Mouse (Mus musculus) neural tube, embryonic 15.5 days (tissue): ENCODE results near the gene Nodal. TPM values are rescaled to one million over a fixed set of nuclear protein-coding genes. Genes with fewer than 3 reads are reported as not detected.

Experiments used
- ATAC-seq: fragments of 200-750 bp; cut with Nextera tagmentation; 2 replicates; pipeline ENCODE4 v1.8.0; 2017; ENCODE audit warnings: mild to moderate bottlenecking, moderate TSS enrichment, moderate library complexity; ENCODE audit not compliant: low FRiP score
- H3K27ac ChIP-seq: fragments of 300-500 bp; sonication (generic); replicated peaks from 2 replicates; pipeline ENCODE4 v1.5.1; 2015; ENCODE audit warnings: mild to moderate bottlenecking, inconsistent platforms
- H3K27me3 ChIP-seq: fragments of 300-500 bp; sonication (generic); replicated peaks from 2 replicates; pipeline ENCODE4 v1.6.1; 2015; ENCODE audit warnings: inconsistent platforms
- H3K36me3 ChIP-seq: fragments of 300-500 bp; sonication (generic); 2 replicates; pipeline ENCODE4 v1.6.1; 2015; ENCODE audit warnings: inconsistent platforms
- H3K4me1 ChIP-seq: fragments of 300-500 bp; sonication (generic); 2 replicates; pipeline ENCODE4 v1.6.1; 2015; ENCODE audit warnings: inconsistent platforms
- H3K4me2 ChIP-seq: fragments of 300-500 bp; sonication (generic); 2 replicates; pipeline ENCODE4 v1.6.1; 2015; ENCODE audit warnings: inconsistent platforms, mild to moderate bottlenecking, moderate library complexity
- H3K4me3 ChIP-seq: fragments of 300-500 bp; sonication (generic); replicated peaks from 2 replicates; pipeline ENCODE4 v1.5.1; 2015; ENCODE audit warnings: mild to moderate bottlenecking, inconsistent platforms
- H3K9ac ChIP-seq: fragments of 300-500 bp; sonication (generic); replicated peaks from 2 replicates; pipeline ENCODE4 v1.6.1; 2015; ENCODE audit warnings: mild to moderate bottlenecking, inconsistent platforms
- H3K9me3 ChIP-seq: fragments of 300-500 bp; sonication (generic); replicated peaks from 2 replicates; pipeline ENCODE4 v1.6.1; 2016; ENCODE audit warnings: inconsistent platforms
- WGBS: fragments of 180-500 bp; shearing (Covaris S2); methylation state at CpG from one replicate; pipeline ENCODE4 v1.1.7; 2015; ENCODE audit warnings: mixed read lengths; 5-methylcytosine and 5-hydroxymethylcytosine counted together
- polyA plus RNA-seq: library from polyadenylated mRNA; unstranded; fragments of >200 nt; fragmentation: Nextera tagmentation; extraction: Ambion mirVana; gene quantifications from 2 replicates; pipeline ENCODE4 v1.2.1, GENCODE M21; 2015

Nodal gene
- polyA plus RNA-seq, 1 experiment from 2014 or later, result 0.23 TPM

DNA sequence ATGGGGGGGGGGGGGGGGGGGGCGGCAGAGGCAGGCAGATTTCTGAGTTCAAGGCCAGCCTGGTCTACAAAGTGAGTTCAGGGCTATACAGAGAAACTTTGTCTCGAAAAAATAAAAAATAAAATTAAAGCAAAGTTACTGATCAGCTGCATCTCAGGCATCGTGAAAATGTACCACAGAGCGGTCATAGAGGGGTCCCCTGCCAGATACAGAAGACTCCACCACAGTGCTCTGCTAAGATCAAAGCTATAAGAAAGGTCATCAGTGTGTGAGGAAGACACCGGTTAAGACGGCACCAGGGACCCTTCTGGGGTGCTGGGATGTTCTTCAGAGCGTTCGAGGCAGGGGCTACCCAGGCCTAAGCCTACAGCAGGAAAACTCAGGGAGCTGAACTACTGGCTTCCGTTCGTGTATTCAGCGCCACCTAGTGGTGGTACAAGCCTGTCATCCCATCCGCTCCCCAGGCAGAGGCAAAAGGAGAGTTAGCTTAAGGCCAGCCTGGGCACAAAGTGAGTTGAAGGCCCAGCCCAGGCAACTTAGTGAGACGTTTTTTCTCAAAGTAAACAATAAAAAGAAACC lies 18.5 kb upstream of the Nodal start:
- Histone ChIP-seq H3K27ac (no peak overlapping the region), H3K4me2 (no peak overlapping the region), H3K9me3 (no peaks in the 10 kb centered on the region), H3K36me3 (no peaks in the 10 kb centered on the region), H3K4me3 (no peak overlapping the region), H3K9ac (no peak overlapping the region), H3K4me1 (0 out of 2 replicates have a peak, but pooled peaks cover 5% of the 10 kb centered on the region), H3K27me3 (no peaks in the 10 kb centered on the region)
- WGBS, result 23% methylated on average over 13 of the region's 13 CpGs
- peak; percentile 79; the same call in 1 of the 2 replicates for ATAC-seq

GRCm38 (mm10) chr10:61400407-61400806 lies 17.4 kb upstream of the Nodal start:
- Histone ChIP-seq H3K27me3 (no peaks in the 10 kb centered on the region), H3K27ac (no peak overlapping the region), H3K9me3 (no peaks in the 10 kb centered on the region), H3K36me3 (no peaks in the 10 kb centered on the region), H3K4me3 (no peak overlapping the region), H3K9ac (no peak overlapping the region), H3K4me1 (0 out of 2 replicates have a peak, but pooled peaks cover 2% of the 10 kb centered on the region), H3K4me2 (no peak overlapping the region)
- no peak for ATAC-seq
- WGBS, result 91% methylated on average over 5 of the region's 5 CpGs

DNA sequence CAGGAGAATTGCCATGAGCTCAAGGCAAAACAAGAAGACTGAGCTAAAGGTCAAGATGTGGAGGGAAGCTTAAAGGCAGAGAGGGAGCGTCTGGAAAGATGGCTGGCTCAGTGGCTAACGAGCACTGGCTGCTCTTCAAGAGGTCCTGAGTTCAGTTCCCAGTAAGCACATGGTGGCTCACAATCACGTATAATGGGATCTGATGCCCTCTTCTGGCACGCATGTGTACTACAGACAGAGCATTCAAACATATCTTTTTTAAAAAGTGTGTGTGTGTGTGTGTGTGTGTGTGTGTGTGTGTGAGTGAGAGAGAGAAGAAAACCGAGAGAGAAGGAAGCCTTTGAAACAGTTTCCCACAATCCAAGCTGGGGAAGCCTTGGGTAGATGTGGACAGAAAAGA lies 15.3 kb upstream of the Nodal start:
- Histone ChIP-seq H3K36me3 (no peaks in the 10 kb centered on the region), H3K4me1 (0 out of 2 replicates have a peak, but pooled peaks cover 2% of the 10 kb centered on the region)
- 79% methylated on average over 5 of the region's 5 CpGs for WGBS

DNA sequence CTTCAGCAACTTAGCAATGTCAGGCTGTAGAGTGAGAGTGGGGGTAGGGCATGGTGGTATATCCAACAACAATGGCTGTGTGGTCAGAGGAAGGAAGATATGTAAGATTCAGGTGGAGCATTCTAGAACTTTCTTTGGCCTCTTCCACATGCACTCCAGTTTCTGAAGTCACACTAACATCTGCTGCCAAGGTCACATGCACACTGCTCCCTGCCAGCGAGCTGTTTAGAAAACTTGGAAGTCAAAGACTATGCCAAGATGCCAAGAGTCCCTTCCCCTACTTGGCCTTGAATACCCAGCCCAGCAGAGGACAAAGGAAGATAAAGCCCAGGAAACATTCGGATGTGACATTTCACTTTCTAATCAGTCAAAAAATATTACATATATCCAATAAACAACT lies 14.9 kb upstream of the Nodal start:
- 87% methylated on average over 2 of the region's 2 CpGs for WGBS
- H3K36me3 ChIP-seq, result no peaks in the 10 kb centered on the region
- H3K27me3 ChIP-seq, result no peaks in the 10 kb centered on the region; the same call in 1 of the 2 replicates
- H3K4me2 ChIP-seq, result no peak overlapping the region
- H3K4me1 ChIP-seq, result 0 out of 2 replicates have a peak, but pooled peaks cover 2% of the 10 kb centered on the region
- no peaks in the 10 kb centered on the region for H3K9me3 ChIP-seq
- H3K4me3 ChIP-seq, result no peak overlapping the region
- no peak overlapping the region for H3K9ac ChIP-seq
- no peak for ATAC-seq
- no peak overlapping the region for H3K27ac ChIP-seq

More for the DNA sequence above, 15.3 kb upstream of the Nodal start:
- Histone ChIP-seq H3K9ac (no peak overlapping the region), H3K27me3 (no peaks in the 10 kb centered on the region; the same call in 1 of the 2 replicates), H3K4me2 (no peak overlapping the region), H3K9me3 (no peaks in the 10 kb centered on the region), H3K4me3 (no peak overlapping the region), H3K27ac (no peak overlapping the region)
- ATAC-seq, result no peak

GRCm38 (mm10) chr10:61405958-61406357 lies 11.8 kb upstream of the Nodal start:
- WGBS, result 20% methylated on average over 10 of the region's 10 CpGs
- no peak for ATAC-seq

GRCm38 (mm10) chr10:61409776-61410175 lies 8.0 kb upstream of the Nodal start:
- Histone ChIP-seq H3K9ac (no peak overlapping the region), H3K9me3 (no peaks in the 10 kb centered on the region), H3K36me3 (no peaks in the 10 kb centered on the region), H3K4me1 (no peaks in the 10 kb centered on the region), H3K27ac (no peak overlapping the region), H3K4me2 (no peak overlapping the region), H3K4me3 (no peak overlapping the region), H3K27me3 (no peaks in the 10 kb centered on the region; the same call in 1 of the 2 replicates)
- WGBS, result 10% methylated on average over 4 of the region's 4 CpGs
- no peak for ATAC-seq

More at GRCm38 (mm10) chr10:61405958-61406357, 11.8 kb upstream of the Nodal start:
- no peak overlapping the region for H3K27ac ChIP-seq
- no peak overlapping the region for H3K4me3 ChIP-seq
- no peaks in the 10 kb centered on the region for H3K36me3 ChIP-seq
- H3K9me3 ChIP-seq, result no peaks in the 10 kb centered on the region
- no peaks in the 10 kb centered on the region for H3K4me1 ChIP-seq
- no peaks in the 10 kb centered on the region; the same call in 1 of the 2 replicates for H3K27me3 ChIP-seq
- H3K4me2 ChIP-seq, result no peak overlapping the region
- H3K9ac ChIP-seq, result no peak overlapping the region

GRCm38 (mm10) chr10:61410193-61410592 lies 7.6 kb upstream of the Nodal start:
- Histone ChIP-seq H3K4me3 (no peak overlapping the region), H3K27ac (no peak overlapping the region), H3K27me3 (no peaks in the 10 kb centered on the region; the same call in 1 of the 2 replicates), H3K4me2 (no peak overlapping the region), H3K9me3 (no peaks in the 10 kb centered on the region), H3K36me3 (no peaks in the 10 kb centered on the region), H3K4me1 (no peaks in the 10 kb centered on the region), H3K9ac (no peak overlapping the region)
- no peak for ATAC-seq
- 35% methylated on average over 9 of the region's 9 CpGs for WGBS

DNA sequence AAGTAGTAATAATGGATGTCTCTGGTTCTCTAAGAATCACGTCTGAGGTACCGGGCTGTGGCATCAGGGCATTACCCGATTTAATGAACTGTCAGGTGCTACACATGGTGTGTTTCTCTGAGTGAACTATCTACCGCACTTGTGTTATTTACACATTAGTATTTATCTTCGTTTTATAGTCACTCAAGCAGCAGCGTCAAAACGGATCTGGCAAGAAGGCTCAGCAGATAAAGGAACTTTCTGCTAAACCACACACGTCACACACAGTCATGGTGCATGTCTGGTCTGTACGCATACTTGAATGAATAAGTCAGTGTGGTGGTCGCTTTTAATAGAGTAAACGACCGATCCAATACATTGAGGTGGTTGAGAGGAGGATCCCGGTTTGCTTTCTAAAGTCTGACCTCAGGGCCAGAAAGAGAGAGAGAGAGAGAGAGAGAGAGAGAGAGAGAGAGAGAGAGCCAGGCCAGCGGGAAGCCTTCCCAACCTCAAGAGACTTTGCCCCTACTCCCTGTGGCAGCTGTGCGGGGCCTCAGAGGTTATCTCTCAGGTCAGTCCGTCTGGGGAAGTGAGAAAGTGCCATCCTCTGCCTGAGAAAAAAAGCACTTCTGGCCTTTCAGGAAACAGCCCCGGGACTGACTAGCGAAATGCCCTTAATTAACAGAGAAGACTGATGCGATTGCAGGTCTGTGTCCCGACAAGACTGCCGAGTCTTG lies 4.7 kb upstream of the Nodal start:
- ATAC-seq, result no peak
- H3K9ac ChIP-seq, result no peak overlapping the region

GRCm38 (mm10) chr10:61415240-61415639 lies 2.5 kb upstream of the Nodal start:
- Histone ChIP-seq H3K4me1 (peaks cover 14% of the 10 kb centered on the region), H3K4me2 (no peak overlapping the region), H3K27me3 (peaks cover 48% of the 10 kb centered on the region), H3K27ac (no peak overlapping the region), H3K9me3 (no peaks in the 10 kb centered on the region), H3K9ac (no peak overlapping the region), H3K4me3 (no peak overlapping the region), H3K36me3 (no peaks in the 10 kb centered on the region)
- WGBS, result 66% methylated on average over 3 of the region's 3 CpGs
- no peak for ATAC-seq

More for the DNA sequence above, 4.7 kb upstream of the Nodal start:
- no peaks in the 10 kb centered on the region for H3K36me3 ChIP-seq
- H3K27ac ChIP-seq, result no peak overlapping the region
- H3K4me3 ChIP-seq, result no peak overlapping the region
- peaks cover 2% of the 10 kb centered on the region for H3K4me1 ChIP-seq
- H3K9me3 ChIP-seq, result no peaks in the 10 kb centered on the region
- 57% methylated on average over 21 of the region's 21 CpGs for WGBS
- H3K4me2 ChIP-seq, result no peak overlapping the region
- peaks cover 26% of the 10 kb centered on the region for H3K27me3 ChIP-seq

- no peak overlapping the region for H3K9ac ChIP-seq
- H3K9me3 ChIP-seq, result no peaks in the 10 kb centered on the region
- H3K4me2 ChIP-seq, result no peak overlapping the region
- 15% methylated on average over 8 of the region's 8 CpGs for WGBS
- ATAC-seq, result no peak
- H3K36me3 ChIP-seq, result no peaks in the 10 kb centered on the region
- peaks cover 55% of the 10 kb centered on the region for H3K27me3 ChIP-seq
- no peak overlapping the region for H3K27ac ChIP-seq
- no peak overlapping the region for H3K4me3 ChIP-seq
- H3K4me1 ChIP-seq, result peaks cover 14% of the 10 kb centered on the region
Measured at GRCm38 (mm10) chr10:61415890-61416289, 1.9 kb upstream of the Nodal start.

- Histone ChIP-seq H3K9ac (no peak overlapping the region), H3K4me3 (no peak overlapping the region), H3K4me1 (peaks cover 14% of the 10 kb centered on the region), H3K27ac (no peak overlapping the region), H3K36me3 (no peaks in the 10 kb centered on the region), H3K4me2 (no peak overlapping the region), H3K9me3 (no peaks in the 10 kb centered on the region), H3K27me3 (peaks cover 59% of the 10 kb centered on the region)
- ATAC-seq, result no peak
- 17% methylated on average over 7 of the region's 7 CpGs for WGBS
Measured at GRCm38 (mm10) chr10:61416561-61416960, 1.2 kb upstream of the Nodal start.

DNA sequence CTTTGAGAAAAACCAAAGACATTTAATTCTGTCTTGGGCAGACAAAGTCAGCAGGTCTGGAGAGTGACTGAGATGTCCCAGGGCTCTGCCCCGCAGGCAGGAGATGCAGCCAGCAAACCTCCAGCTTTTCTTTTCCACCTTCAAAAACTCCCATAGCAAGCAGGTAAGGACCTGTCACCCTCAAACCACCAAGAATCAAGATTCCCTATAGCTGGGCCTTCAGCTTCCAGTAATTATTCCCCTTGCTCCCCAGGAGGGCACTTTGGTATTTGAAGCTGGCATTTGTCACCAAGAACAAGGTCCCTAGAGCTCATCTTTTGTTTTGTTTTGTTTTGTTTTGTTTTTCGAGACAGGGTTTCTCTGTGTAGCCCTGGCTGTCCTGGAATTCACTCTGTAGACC lies 726 bp upstream of the Nodal start:
- Histone ChIP-seq H3K9me3 (no peaks in the 10 kb centered on the region), H3K4me1 (peaks cover 14% of the 10 kb centered on the region), H3K27me3 (peaks cover 59% of the 10 kb centered on the region), H3K4me2 (no peak overlapping the region), H3K9ac (no peak overlapping the region), H3K27ac (no peak overlapping the region), H3K4me3 (no peak overlapping the region), H3K36me3 (no peaks in the 10 kb centered on the region)
- no peak for ATAC-seq
- 42% methylated on average over 2 of the region's 2 CpGs for WGBS
